25 mouse cellular contexts compared by ENCODE assay signal in the genomic region with DNA sequence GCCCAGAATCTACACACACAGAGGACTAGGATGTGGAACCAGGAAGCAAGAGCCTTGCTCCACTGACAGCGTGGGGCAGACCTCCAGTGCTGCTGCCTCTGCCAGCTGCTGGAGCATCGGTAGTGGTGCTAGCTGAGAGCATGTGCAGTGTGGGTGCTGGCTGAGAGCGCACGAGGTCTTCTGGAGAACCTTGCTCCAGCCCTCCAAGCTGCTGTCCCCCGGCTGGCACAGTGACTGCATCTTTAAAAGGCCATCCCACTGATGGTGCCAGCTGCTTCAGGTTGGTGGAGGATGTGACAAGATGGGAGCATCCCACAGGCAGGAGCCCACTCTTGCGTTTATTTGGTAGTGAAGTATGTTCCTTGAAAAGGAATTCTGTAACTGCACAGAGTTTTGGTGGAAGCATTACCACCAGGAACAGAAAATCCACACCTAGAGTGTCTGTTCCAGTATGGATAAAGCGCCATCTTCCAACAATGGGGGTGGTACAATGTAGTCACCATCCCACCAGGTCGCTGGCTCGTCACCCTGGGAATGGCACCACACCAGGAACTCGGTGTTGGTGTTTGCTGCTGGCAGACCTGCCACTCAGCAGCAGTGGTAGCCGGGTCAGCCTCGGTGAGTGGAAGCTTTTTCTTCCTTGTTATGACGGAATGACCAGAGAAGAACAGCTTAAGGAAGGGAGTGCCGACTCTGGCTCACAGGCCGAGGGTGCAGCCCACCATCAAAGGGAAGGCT. TPM values are rescaled to one million over a fixed set of nuclear protein-coding genes. Genes with fewer than 3 reads are reported as not detected.
DNase-seq lines count a peak whose midpoint lies in the region; ATAC-seq and TF ChIP-seq lines count a peak whose summit lies in the region.
"Had no signal": no experiment of that assay in that cellular context is flagged by ENCODE, and none has a peak within 500 bp of the region (broad histone marks: within the 10 kb centered on the region; RNA-seq: fewer than 3 reads in every experiment).

No protein-coding gene starts in this region.

- WGBS in cerebellum, adult 2 months, result 22% methylated on average over 15 of the region's 15 CpGs

- H3K27ac ChIP-seq in cerebellum, adult 2 months (ENCODE audit: insufficient read depth, low read length), result no peak overlapping the region
- H3K27ac ChIP-seq: embryonic facial prominence, embryonic 12.5 days; heart, embryonic 13.5 days; hindbrain, embryonic 14.5 days; limb, embryonic 15.5 days; stomach, embryonic 15.5 days had no signal

- no peak for TF ChIP-seq CTCF in cerebellum, adult 2 months (IDR thresholded peaks at IDR 0.05; ENCODE audit: borderline replicate concordance, insufficient read depth, low read depth, low read length)

- intact Hi-C loops in left cerebral cortex, postnatal 14 days (cut with DNase I), result no loop called here

- no peak for TF ChIP-seq POLR2A in cerebellum, adult 2 months (IDR thresholded peaks at IDR 0.05; ENCODE audit: borderline replicate concordance, insufficient read depth, low read length)

- peaks cover 25% of the 10 kb centered on the region for H3K4me1 ChIP-seq in cerebellum, adult 2 months (ENCODE audit: control insufficient read depth, insufficient read depth, low read length)
- H3K4me1 ChIP-seq: embryonic facial prominence, embryonic 12.5 days; heart, embryonic 13.5 days; limb, embryonic 15.5 days; stomach, embryonic 15.5 days had no signal

- ATAC-seq in erythroid progenitor cell, adult 5-6 weeks (replicated peaks; ENCODE audit: low FRiP score, poor library complexity, severe bottlenecking), result no peak
- ATAC-seq: forebrain, embryonic 14.5 days; midbrain, embryonic 16.5 days had no signal

- peak; percentile 68 to 69 for DNase-seq in cerebellum, postnatal 10 days
- DNase-seq in cerebellum, adult 2 months, result no peak
- peak; percentile 61 to 81 for DNase-seq in left cerebral cortex, adult 18-20 months (ENCODE audit: low spot score in 2 of 2)
- no peak for DNase-seq in left cerebral cortex, adult 11 months (ENCODE audit: low spot score)
- DNase-seq in left cerebral cortex, postnatal 14 days (ENCODE audit: low spot score in 2 of 2), result peak; percentile 47 to 69
- DNase-seq in right cerebral cortex, postnatal 14 days, result peak; percentile 53
- DNase-seq in neural tube, embryonic 10.5 days (ENCODE audit: extremely low spot score, low spot score), result no peak
- DNase-seq: adrenal gland, postnatal 10 days; heart, postnatal 36 days; kidney, adult 9 months; kidney, postnatal 36 days; lung, postnatal 10 days; retina, postnatal 1 day; thymus, adult 2 months had no signal

- no peaks in the 10 kb centered on the region for H3K27me3 ChIP-seq in cerebellum, adult 2 months (ENCODE audit: control insufficient read depth, insufficient read depth, low read length)
- H3K27me3 ChIP-seq: embryonic facial prominence, embryonic 12.5 days; stomach, embryonic 15.5 days had no signal

- no peak overlapping the region for H3K4me3 ChIP-seq in cerebellum, adult 2 months (replicated peaks; ENCODE audit: insufficient read depth, low read depth, low read length)
- H3K4me3 ChIP-seq: embryonic facial prominence, embryonic 12.5 days; erythroblast, embryonic 14.5 days; heart, embryonic 13.5 days; limb, embryonic 15.5 days; stomach, embryonic 15.5 days had no signal

RNA-seq across cellular contexts. Expression of a gene that starts 11.8 kb away (rescaled TPM):
- polyA plus RNA-seq in cerebellum, adult 2 months (2012; rRNA removed), result 59.8 and 66.0 TPM in 2 replicates
- 100 to 1,000 TPM; 201 to 250 TPM for total RNA-seq in left cerebral cortex, adult 18-20 months (2021)
- 100 to 1,000 TPM; 121 to 129 TPM for total RNA-seq in left cerebral cortex, postnatal 14 days (2021)
- total RNA-seq in erythroid progenitor cell, adult 5-6 weeks (2015; ENCODE audit: low replicate concordance), result not detected in 2 replicates
- total RNA-seq in erythroid progenitor cell, adult 5-6 weeks (2017; ENCODE audit: low replicate concordance), result not detected in 2 replicates
- total RNA-seq: common myeloid progenitor, adult 5-6 weeks; granulocyte monocyte progenitor cell, adult 5-6 weeks had no signal
- polyA plus RNA-seq: erythroblast, embryonic 14.5 days had no signal

Comparison
In these comparisons a context has a peak if more than half of its experiments do, and no peak if none do; other contexts are left out.
1. DNase-seq: peak in cerebellum, postnatal 10 days (2 of 2), left cerebral cortex, adult 18-20 months (2 of 2), left cerebral cortex, postnatal 14 days (2 of 2) and right cerebral cortex, postnatal 14 days (single experiment); none in cerebellum, adult 2 months (0 of 2), left cerebral cortex, adult 11 months (single experiment) and neural tube, embryonic 10.5 days (single experiment).
2. RNA of a gene that starts 11.8 kb away (total RNA-seq): 201 to 250 TPM in left cerebral cortex, adult 18-20 months and 121 to 129 TPM in left cerebral cortex, postnatal 14 days; not detected in erythroid progenitor cell, adult 5-6 weeks; every median in the first group is over 100 times any median in the second.